Mouse (Mus musculus) layer of hippocampus, postnatal 36 days (tissue): ENCODE measurements around the gene Sdhaf1. TPM values are rescaled to one million over a fixed set of nuclear protein-coding genes. Genes with fewer than 3 reads are reported as not detected.

ENCODE experiments used
- DNase-seq, 2 experiments: peaks; one replicate each; pipeline ENCODE4 v3.0.0; 2022
- total RNA-seq, 2 experiments: library from RNA; stranded (reverse); gene quantifications; 2 replicates each; pipeline ENCODE4 v1.2.3; 2021

Gene Sdhaf1
- total RNA-seq, result 1 to 10 TPM; 6.6 to 7.4 TPM

GRCm38 (mm10) chr7:30323795-30324194 is at the start of gene Sdhaf1:
Gene Sdhaf1 (minus strand): TSS chr7:30323895.
- DNase-seq, result no peak

GRCm38 (mm10) chr7:30367466-30367865 is 43.8 kb upstream of the Sdhaf1 start:
- no peak for DNase-seq

DNA sequence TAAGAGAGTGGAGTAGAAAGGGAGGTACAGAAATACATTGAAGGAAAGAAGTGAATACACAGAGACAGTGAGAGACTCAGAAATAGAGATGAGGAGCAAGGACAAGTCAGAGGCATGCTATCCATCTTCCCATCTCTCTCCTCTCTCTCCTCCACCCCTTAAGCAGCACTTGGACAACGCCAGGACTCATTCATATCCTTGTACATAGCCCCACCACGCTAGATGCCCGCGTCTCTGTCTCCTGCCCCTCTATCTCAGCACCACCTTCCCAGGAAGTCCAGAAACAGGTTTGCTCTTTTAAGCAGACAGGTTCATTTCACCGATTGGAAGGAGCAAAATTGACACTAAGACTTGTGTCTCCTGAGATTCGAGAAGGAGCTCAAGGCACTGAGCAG is 39.6 kb upstream of the Sdhaf1 start:
- no peak for DNase-seq

DNA sequence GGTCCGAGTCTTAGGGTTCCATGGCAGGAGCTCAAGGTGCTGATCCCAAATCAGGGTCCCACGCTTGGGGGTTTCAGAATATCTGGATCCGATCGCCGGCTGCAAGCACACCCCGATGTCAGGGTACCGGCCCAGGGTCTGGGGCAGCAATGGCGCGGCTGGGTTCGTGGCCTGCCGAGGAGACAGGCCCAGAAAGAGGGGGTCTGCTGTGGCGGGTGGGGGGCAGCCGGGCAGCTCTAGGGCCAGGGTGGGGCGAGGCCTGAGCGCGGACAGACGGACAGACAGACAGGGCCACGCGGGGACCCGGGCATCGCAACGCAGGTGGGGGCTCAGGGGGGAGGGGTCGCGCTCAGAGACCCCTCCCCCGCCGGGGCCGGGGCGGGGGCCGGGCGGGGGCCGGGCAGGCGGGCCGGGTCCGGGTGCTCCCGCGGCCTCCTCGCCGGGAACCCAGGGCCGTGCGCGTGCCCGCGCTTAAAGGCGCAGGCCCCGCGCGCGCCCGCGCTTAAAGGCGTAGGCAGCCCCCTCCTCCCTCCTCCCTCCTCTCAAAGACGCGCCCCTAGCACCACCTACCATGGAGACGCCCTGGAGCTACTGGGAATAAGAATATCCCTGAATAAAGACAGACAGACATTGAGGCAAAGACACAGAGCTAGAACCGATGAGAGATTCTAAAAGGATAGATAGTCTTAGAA is 39.1 kb upstream of the Sdhaf1 start, which contains the start of gene Lrfn3:
Gene Lrfn3 (minus strand): TSS at position 121 of the 692 bp plus-strand sequence.
- DNase-seq, result peak in 1 of 2 experiments; percentile 61

DNA sequence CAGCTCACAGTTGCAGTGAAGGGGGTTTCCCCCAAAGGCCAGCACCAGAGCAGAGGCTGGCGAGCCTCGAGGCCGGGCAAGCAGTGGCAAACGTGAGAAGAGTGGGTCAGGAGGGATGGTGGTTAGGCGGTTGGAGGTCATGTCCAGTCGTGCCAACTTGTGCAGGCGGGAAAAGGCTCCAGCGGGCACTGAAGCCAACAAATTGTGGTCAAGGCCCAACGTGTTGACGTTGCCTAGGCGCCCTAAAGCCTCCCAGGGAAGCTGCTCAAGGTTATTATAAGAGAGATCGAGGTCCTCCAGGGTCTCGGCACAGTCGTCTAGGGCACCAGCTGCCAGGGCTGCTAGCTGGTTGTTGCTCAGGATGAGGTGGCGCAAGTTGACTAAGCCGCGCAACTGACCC is 36.3 kb upstream of the Sdhaf1 start:
- DNase-seq, result no peak

DNA sequence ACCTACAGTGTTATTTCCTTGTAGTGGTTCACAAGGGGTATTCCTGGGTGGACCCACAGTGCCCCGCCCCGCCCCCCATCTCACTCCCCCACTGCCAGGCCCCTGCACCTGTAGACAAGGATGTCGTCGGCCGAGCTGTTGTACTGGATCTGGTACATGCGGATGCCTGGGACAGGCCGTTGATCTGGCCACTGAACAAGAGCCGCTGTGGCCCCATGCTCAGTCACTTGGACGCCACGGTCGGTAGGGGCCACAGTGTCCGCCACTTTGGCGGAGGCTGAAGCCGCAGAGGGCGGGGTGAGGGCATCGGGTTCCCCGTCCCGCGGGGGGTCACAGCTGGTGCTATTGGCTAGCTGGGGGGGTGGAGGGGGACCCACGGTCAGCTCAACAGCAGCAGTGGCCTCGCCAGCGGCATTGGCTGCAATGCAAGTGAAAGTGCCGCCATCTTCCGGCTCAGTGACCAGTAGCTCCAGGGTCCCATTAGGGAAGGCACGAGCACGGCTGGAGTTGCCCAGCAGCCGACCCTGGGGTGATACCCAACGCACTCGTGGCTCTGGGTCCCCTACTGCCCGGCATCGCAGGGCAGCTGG is 35.7 kb upstream of the Sdhaf1 start:
- no peak for DNase-seq

- DNase-seq, result no peak
Measured at GRCm38 (mm10) chr7:30358378-30359186, 34.9 kb upstream of the Sdhaf1 start.

DNA sequence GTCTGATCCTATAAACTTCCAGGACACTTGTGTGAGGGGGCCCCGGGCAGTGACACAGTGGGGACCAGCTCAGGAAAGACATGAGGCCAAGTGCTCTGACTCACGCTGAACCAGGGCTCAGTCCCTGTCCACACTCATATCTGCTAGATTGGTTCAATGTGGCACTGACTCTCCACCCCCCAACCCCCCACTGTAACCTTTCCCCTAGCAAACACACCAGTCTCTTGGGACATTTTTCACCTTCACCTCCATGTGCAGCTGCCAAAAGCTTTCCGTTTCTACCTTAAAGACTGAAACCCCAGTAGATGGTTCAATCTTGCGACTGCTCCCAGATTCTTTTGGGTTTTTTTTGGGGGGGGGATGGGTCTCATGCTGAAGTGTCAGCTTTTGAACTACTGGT is 30.4 kb upstream of the Sdhaf1 start:
- no peak for DNase-seq

GRCm38 (mm10) chr7:30353279-30353822 is 29.7 kb upstream of the Sdhaf1 start:
- DNase-seq, result peak; percentile 59 to 66

- DNase-seq, result peak; percentile 62 to 72
Measured at GRCm38 (mm10) chr7:30347828-30348227, 24.1 kb upstream of the Sdhaf1 start.

- no peak for DNase-seq
Measured at GRCm38 (mm10) chr7:30346635-30347379, 23.1 kb upstream of the Sdhaf1 start.

- no peak for DNase-seq
Measured at GRCm38 (mm10) chr7:30339432-30340109, 15.9 kb upstream of the Sdhaf1 start.

DNA sequence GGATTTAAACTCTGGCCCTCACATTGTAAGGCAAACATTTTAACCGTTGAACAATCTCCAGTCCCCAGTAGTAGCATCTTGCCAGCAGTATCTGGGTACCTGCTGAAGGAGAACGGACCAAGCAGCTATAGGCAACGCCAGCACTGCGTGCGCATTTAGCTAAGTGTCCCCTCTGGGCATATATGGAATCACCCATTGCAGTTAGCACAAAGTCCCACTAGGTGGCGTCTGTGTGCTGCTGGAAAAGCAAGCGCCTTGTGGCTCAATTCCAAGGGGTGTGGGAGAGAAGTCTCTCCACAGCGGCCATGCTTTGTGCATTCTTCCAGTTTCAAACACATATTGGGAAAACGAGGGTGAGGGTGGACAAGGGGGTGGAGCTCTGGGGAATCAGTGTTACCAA is 12.7 kb upstream of the Sdhaf1 start:
- DNase-seq, result peak; percentile 82 to 85

GRCm38 (mm10) chr7:30335688-30336087 is 12.0 kb upstream of the Sdhaf1 start:
- no peak for DNase-seq

DNA sequence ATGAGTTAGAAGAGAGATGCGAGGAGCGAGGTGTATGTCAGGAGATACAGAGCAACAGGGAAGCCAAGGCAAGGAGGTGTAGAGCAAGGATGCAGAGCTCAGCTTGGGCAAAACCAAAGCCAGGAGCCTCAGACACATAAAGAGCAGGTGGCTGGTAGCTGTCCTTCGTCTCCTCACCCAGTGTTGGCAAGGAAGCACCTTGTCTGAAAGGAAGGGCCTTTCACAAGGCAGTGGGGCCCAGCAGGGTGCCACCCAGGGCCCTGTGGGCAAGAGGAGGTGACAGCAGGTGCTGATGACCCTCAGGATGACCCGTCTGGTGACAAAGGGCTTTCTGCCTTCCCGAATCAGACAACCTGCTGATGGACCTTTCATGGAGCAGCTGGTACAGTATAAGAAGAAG is 10.9 kb upstream of the Sdhaf1 start:
- DNase-seq, result no peak

- DNase-seq, result peak; percentile 53 to 58
Measured at GRCm38 (mm10) chr7:30333436-30333835, 9.7 kb upstream of the Sdhaf1 start.

GRCm38 (mm10) chr7:30332622-30333259 is 9.0 kb upstream of the Sdhaf1 start:
- DNase-seq, result no peak

- DNase-seq, result peak; percentile 86 to 87
Measured at GRCm38 (mm10) chr7:30331887-30332286, 8.2 kb upstream of the Sdhaf1 start.

GRCm38 (mm10) chr7:30328379-30328778 is 4.7 kb upstream of the Sdhaf1 start:
- DNase-seq, result no peak

GRCm38 (mm10) chr7:30327140-30327539 is 3.4 kb upstream of the Sdhaf1 start:
- no peak for DNase-seq

GRCm38 (mm10) chr7:30326427-30326826 is 2.7 kb upstream of the Sdhaf1 start:
- no peak for DNase-seq
